In genomic region chr16:13366802-13367465, GRCm38 (mm10) we compare ENCODE assay signal across 9 mouse cellular contexts.
DNase-seq lines count a peak whose midpoint lies in the region; ATAC-seq lines count a peak whose summit lies in the region.
"Had no signal": no experiment of that assay in that cellular context is flagged by ENCODE, and none has a peak within 500 bp of the region (broad histone marks: within the 10 kb centered on the region; RNA-seq: fewer than 3 reads in every experiment).

No protein-coding gene starts in this region.

- no peaks in the 10 kb centered on the region for H3K27me3 ChIP-seq in limb, embryonic 12.5 days
- no peaks in the 10 kb centered on the region for H3K27me3 ChIP-seq in limb, embryonic 10.5 days (ENCODE audit: low read depth, poor library complexity, severe bottlenecking)
- H3K27me3 ChIP-seq in hindbrain, embryonic 16.5 days (replicated peaks; ENCODE audit: control insufficient read depth, insufficient read depth, low read length), result no peaks in the 10 kb centered on the region
- H3K27me3 ChIP-seq: midbrain, embryonic 12.5 days had no signal

- H3K36me3 ChIP-seq in limb, embryonic 12.5 days, result no peaks in the 10 kb centered on the region; the same call in 1 of the 2 replicates
- no peaks in the 10 kb centered on the region for H3K36me3 ChIP-seq in limb, embryonic 10.5 days
- no peaks in the 10 kb centered on the region for H3K36me3 ChIP-seq in hindbrain, embryonic 16.5 days (ENCODE audit: control insufficient read depth, insufficient read depth, low read length)
- H3K36me3 ChIP-seq: midbrain, embryonic 12.5 days had no signal

- ATAC-seq in limb, embryonic 12.5 days (ENCODE audit: insufficient number of reproducible peaks, insufficient read depth, low FRiP score, low TSS enrichment, low read depth), result no peak
- ATAC-seq in hindbrain, embryonic 16.5 days, result peak; percentile 77
- ATAC-seq in cerebellum, adult (ENCODE audit: insufficient number of reproducible peaks, low FRiP score, low TSS enrichment), result no peak

- peak overlapping the region; percentile 10; the same call in 1 of the 2 replicates for H3K4me2 ChIP-seq in limb, embryonic 12.5 days
- 0 out of 2 replicates have a peak overlapping the region, but pooled peaks have one; percentile 4 for H3K4me2 ChIP-seq in hindbrain, embryonic 16.5 days (ENCODE audit: low read length)
- H3K4me2 ChIP-seq: midbrain, embryonic 12.5 days had no signal

- peaks cover 19% of the 10 kb centered on the region for H3K4me1 ChIP-seq in limb, embryonic 12.5 days (replicated peaks)
- peaks cover 10% of the 10 kb centered on the region for H3K4me1 ChIP-seq in limb, embryonic 10.5 days
- peaks cover 17% of the 10 kb centered on the region for H3K4me1 ChIP-seq in hindbrain, embryonic 16.5 days (ENCODE audit: control insufficient read depth, insufficient read depth, low read depth, low read length)

- H3K27ac ChIP-seq in limb, embryonic 12.5 days, result peak overlapping the region; percentile 78
- no peak overlapping the region for H3K27ac ChIP-seq in limb, embryonic 10.5 days
- peak overlapping the region; percentile 62 for H3K27ac ChIP-seq in hindbrain, embryonic 16.5 days (ENCODE audit: low read depth, low read length)
- H3K27ac ChIP-seq: midbrain, embryonic 12.5 days had no signal

- H3K9ac ChIP-seq in limb, embryonic 12.5 days (replicated peaks), result no peak overlapping the region
- H3K9ac ChIP-seq in hindbrain, embryonic 16.5 days (ENCODE audit: low read depth, low read length), result no peak overlapping the region; the same call in 1 of the 2 replicates
- H3K9ac ChIP-seq: midbrain, embryonic 12.5 days had no signal

- DNase-seq in limb, embryonic 10.5 days (ENCODE audit: low spot score), result no peak
- DNase-seq in embryo, embryonic 9.5 days (ENCODE audit: extremely low spot score), result peak; percentile 18
- DNase-seq in lung, postnatal 25 days (ENCODE audit: low spot score), result peak; percentile 7
- no peak for DNase-seq in thymus, adult 18-20 months
- DNase-seq in gastrocnemius, adult 18-20 months (ENCODE audit: low spot score), result no peak

- no peak overlapping the region for H3K4me3 ChIP-seq in limb, embryonic 12.5 days (replicated peaks)
- no peak overlapping the region for H3K4me3 ChIP-seq in limb, embryonic 10.5 days
- no peak overlapping the region for H3K4me3 ChIP-seq in hindbrain, embryonic 16.5 days (ENCODE audit: low read length)
- H3K4me3 ChIP-seq: midbrain, embryonic 12.5 days had no signal

- 37% methylated on average over 4 of the region's 4 CpGs for WGBS in limb, embryonic 12.5 days
- 62% methylated on average over 4 of the region's 4 CpGs for WGBS in limb, embryonic 10.5 days
- WGBS in hindbrain, embryonic 16.5 days, result 18% methylated on average over 4 of the region's 4 CpGs

- H3K9me3 ChIP-seq in limb, embryonic 12.5 days, result no peaks in the 10 kb centered on the region
- H3K9me3 ChIP-seq in limb, embryonic 10.5 days (replicated peaks), result no peaks in the 10 kb centered on the region
- H3K9me3 ChIP-seq in hindbrain, embryonic 16.5 days (ENCODE audit: control insufficient read depth, low read length), result no peaks in the 10 kb centered on the region
- H3K9me3 ChIP-seq: midbrain, embryonic 12.5 days had no signal

Comparison
In these comparisons a context has a peak if more than half of its experiments do, and no peak if none do; other contexts are left out.
1. DNase-seq: peak in embryo, embryonic 9.5 days (single experiment) and lung, postnatal 25 days (single experiment); none in limb, embryonic 10.5 days (single experiment), thymus, adult 18-20 months (0 of 2) and gastrocnemius, adult 18-20 months (single experiment).